Mouse (Mus musculus): ENCODE results near the gene Gfm1.

DNA sequence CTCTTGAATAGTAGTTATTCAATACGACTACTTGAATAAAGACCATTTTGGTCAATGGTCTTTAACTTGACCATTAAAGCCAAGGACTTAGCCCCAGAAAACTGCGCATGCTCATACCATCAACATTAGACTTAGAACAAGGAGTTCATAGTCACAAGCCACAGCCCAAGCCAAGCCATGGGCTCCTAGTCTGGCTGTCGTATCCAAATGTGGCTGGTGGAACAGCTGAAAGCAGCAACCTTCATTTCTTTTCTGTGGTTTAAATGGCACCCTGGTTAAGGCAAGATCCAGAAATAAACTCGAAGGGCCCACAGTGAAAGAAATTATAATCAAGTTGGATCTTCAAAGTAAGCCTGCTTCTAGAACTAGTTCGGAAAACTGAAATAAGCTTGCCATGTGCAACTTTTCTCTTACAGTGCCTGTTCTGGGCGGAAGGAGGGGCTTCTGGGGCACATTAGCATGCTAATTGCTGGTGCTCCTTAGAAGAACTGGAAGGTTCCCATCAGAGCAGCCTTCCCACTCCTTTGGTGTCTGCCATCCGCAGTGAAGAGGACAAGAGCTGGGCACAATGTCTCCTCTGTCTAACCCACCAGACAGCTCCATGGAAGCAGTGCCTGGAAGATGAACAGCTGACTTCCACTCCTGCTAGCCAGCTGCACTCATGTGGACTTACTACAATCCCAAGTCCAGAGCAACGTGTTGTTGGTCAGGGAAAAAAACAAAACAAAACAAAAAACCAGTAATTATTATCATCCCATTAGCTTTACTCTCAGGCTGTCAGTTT lies 62.4 kb downstream of the Gfm1 start:
- TF ChIP-seq CTCF (IDR thresholded peaks at IDR 0.05) (no peak), EP300 (IDR thresholded peaks at IDR 0.05) (no peak)
